Mouse (Mus musculus) embryonic facial prominence, embryonic 11.5 days (tissue): ENCODE results near the gene Sh3bp4. TPM values are rescaled to one million over a fixed set of nuclear protein-coding genes. Genes with fewer than 3 reads are reported as not detected.

Experiments used
- ATAC-seq: fragments of 200-750 bp; cut with Nextera tagmentation; replicated peaks from 2 replicates; pipeline ENCODE4 v1.8.0; 2017; ENCODE audit warnings: low read depth; ENCODE audit not compliant: insufficient number of reproducible peaks, low FRiP score, low TSS enrichment
- DNase-seq: peaks from one replicate; pipeline ENCODE4 v3.0.0-alpha.2; 2015; ENCODE audit warnings: low spot score
- H3K27ac ChIP-seq: fragments of 300-500 bp; sonication (generic); replicated peaks from 2 replicates; pipeline ENCODE4 v1.5.1; 2014; ENCODE audit warnings: mild to moderate bottlenecking, low read depth, low read length, control low read depth
- H3K27me3 ChIP-seq: fragments of 300-500 bp; sonication (generic); 2 replicates; pipeline ENCODE4 v1.6.1; 2014; ENCODE audit warnings: mild to moderate bottlenecking, low read length, moderate library complexity, mixed read lengths; ENCODE audit not compliant: control insufficient read depth, insufficient read depth
- H3K36me3 ChIP-seq: fragments of 300-500 bp; sonication (generic); replicated peaks from 2 replicates; pipeline ENCODE4 v1.6.1; 2014; ENCODE audit warnings: low read depth, mild to moderate bottlenecking, low read length, moderate library complexity, mixed read lengths; ENCODE audit not compliant: control insufficient read depth, insufficient read depth
- H3K4me1 ChIP-seq: fragments of 300-500 bp; sonication (generic); 2 replicates; pipeline ENCODE4 v1.6.1; 2014; ENCODE audit warnings: low read length, mixed read lengths; ENCODE audit not compliant: control insufficient read depth, insufficient read depth
- H3K4me2 ChIP-seq: fragments of 300-500 bp; sonication (generic); 2 replicates; pipeline ENCODE4 v1.6.1; 2014; ENCODE audit warnings: low read depth, mild to moderate bottlenecking, control low read depth, low read length, moderate library complexity
- H3K4me3 ChIP-seq: fragments of 300-500 bp; sonication (generic); 2 replicates; pipeline ENCODE4 v1.5.1; 2014; ENCODE audit warnings: low read depth, low read length, control low read depth
- H3K9ac ChIP-seq: fragments of 300-500 bp; sonication (generic); replicated peaks from 2 replicates; pipeline ENCODE4 v1.6.1; 2014; ENCODE audit warnings: mild to moderate bottlenecking, control low read depth, low read length
- H3K9me3 ChIP-seq: fragments of 300-500 bp; sonication (generic); replicated peaks from 2 replicates; pipeline ENCODE4 v1.6.1; 2016; ENCODE audit warnings: mild to moderate bottlenecking, low read length, inconsistent platforms, mixed read lengths; ENCODE audit not compliant: control insufficient read depth
- WGBS: fragments of 180-500 bp; shearing (Covaris S2); extraction: QIAGEN DNeasy Blood & Tissue Kit; methylation state at CpG from one replicate; pipeline ENCODE4 v1.1.7; 2014; 5-methylcytosine and 5-hydroxymethylcytosine counted together
- polyA plus RNA-seq: library from polyadenylated mRNA; unstranded; fragments of >200 nt; fragmentation: Nextera tagmentation; extraction: Ambion mirVana; gene quantifications from 2 replicates; pipeline ENCODE4 v1.2.1, GENCODE M21; 2014

Gene Sh3bp4
- polyA plus RNA-seq, 1 experiment from 2014 or later, result 22.0 TPM

GRCm38 (mm10) chr1:89133717-89134116 lies 63.5 kb downstream of the Sh3bp4 start:
- DNase-seq (no peak), ATAC-seq (no peak)
- no peak overlapping the region for H3K4me2 ChIP-seq
- H3K4me1 ChIP-seq, result no peaks in the 10 kb centered on the region
- WGBS, result 87% methylated on average over 4 of the region's 4 CpGs
- H3K27ac ChIP-seq, result no peak overlapping the region
- no peak overlapping the region for H3K4me3 ChIP-seq
- H3K9ac ChIP-seq, result no peak overlapping the region
- H3K9me3 ChIP-seq, result no peaks in the 10 kb centered on the region
- H3K36me3 ChIP-seq, result no peaks in the 10 kb centered on the region
- H3K27me3 ChIP-seq, result no peaks in the 10 kb centered on the region

- no peaks in the 10 kb centered on the region for H3K4me1 ChIP-seq
- ATAC-seq (no peak), DNase-seq (no peak)
- H3K9ac ChIP-seq, result no peak overlapping the region
- H3K27me3 ChIP-seq, result no peaks in the 10 kb centered on the region
- H3K36me3 ChIP-seq, result no peaks in the 10 kb centered on the region
- no peak overlapping the region for H3K27ac ChIP-seq
- no peaks in the 10 kb centered on the region for H3K9me3 ChIP-seq
- H3K4me3 ChIP-seq, result no peak overlapping the region
- no peak overlapping the region for H3K4me2 ChIP-seq
- 91% methylated on average over 13 of the region's 13 CpGs for WGBS
These were observed 66.0 kb downstream of the Sh3bp4 start for GRCm38 (mm10) chr1:89136089-89136811.

GRCm38 (mm10) chr1:89137086-89137816 lies 67.0 kb downstream of the Sh3bp4 start:
- no peak overlapping the region for H3K4me2 ChIP-seq
- H3K27me3 ChIP-seq, result no peaks in the 10 kb centered on the region
- ATAC-seq, result no peak
- no peak for DNase-seq
- H3K36me3 ChIP-seq, result no peaks in the 10 kb centered on the region
- no peak overlapping the region for H3K9ac ChIP-seq
- no peak overlapping the region for H3K4me3 ChIP-seq
- H3K27ac ChIP-seq, result no peak overlapping the region
- WGBS, result 84% methylated on average over 13 of the region's 13 CpGs
- no peaks in the 10 kb centered on the region for H3K4me1 ChIP-seq
- H3K9me3 ChIP-seq, result no peaks in the 10 kb centered on the region

GRCm38 (mm10) chr1:89138316-89138715 lies 68.1 kb downstream of the Sh3bp4 start:
- Histone ChIP-seq H3K36me3 (no peaks in the 10 kb centered on the region), H3K9ac (no peak overlapping the region), H3K27ac (no peak overlapping the region), H3K4me1 (no peaks in the 10 kb centered on the region), H3K27me3 (no peaks in the 10 kb centered on the region), H3K4me3 (no peak overlapping the region), H3K4me2 (no peak overlapping the region), H3K9me3 (no peaks in the 10 kb centered on the region)
- 84% methylated on average over 5 of the region's 5 CpGs for WGBS
- ATAC-seq (no peak), DNase-seq (no peak)

- Histone ChIP-seq H3K9me3 (no peaks in the 10 kb centered on the region), H3K27ac (no peak overlapping the region), H3K27me3 (no peaks in the 10 kb centered on the region), H3K36me3 (peaks cover 9% of the 10 kb centered on the region), H3K4me3 (no peak overlapping the region), H3K4me1 (no peaks in the 10 kb centered on the region), H3K9ac (no peak overlapping the region), H3K4me2 (no peak overlapping the region)
- WGBS, result 90% methylated on average over 9 of the region's 9 CpGs
- ATAC-seq (no peak), DNase-seq (no peak)
These were observed 69.9 kb downstream of the Sh3bp4 start for GRCm38 (mm10) chr1:89140113-89140512.

- H3K4me1 ChIP-seq, result no peaks in the 10 kb centered on the region
- no peaks in the 10 kb centered on the region for H3K36me3 ChIP-seq
- no peak overlapping the region for H3K9ac ChIP-seq
- H3K4me3 ChIP-seq, result no peak overlapping the region
- no peaks in the 10 kb centered on the region for H3K9me3 ChIP-seq
- no peak overlapping the region for H3K27ac ChIP-seq
- ATAC-seq, result no peak
- no peaks in the 10 kb centered on the region for H3K27me3 ChIP-seq
- H3K4me2 ChIP-seq, result no peak overlapping the region
- DNase-seq, result no peak
- 82% methylated on average over 7 of the region's 7 CpGs for WGBS
These were observed 80.9 kb downstream of the Sh3bp4 start for GRCm38 (mm10) chr1:89151071-89151470.

- Histone ChIP-seq H3K4me2 (no peak overlapping the region), H3K27me3 (no peaks in the 10 kb centered on the region), H3K9ac (no peak overlapping the region), H3K4me3 (no peak overlapping the region), H3K9me3 (no peaks in the 10 kb centered on the region), H3K27ac (no peak overlapping the region), H3K36me3 (no peaks in the 10 kb centered on the region), H3K4me1 (no peaks in the 10 kb centered on the region)
- WGBS, result 81% methylated on average over 7 of the region's 7 CpGs
- ATAC-seq, result no peak
- no peak for DNase-seq
These were observed 82.4 kb downstream of the Sh3bp4 start for GRCm38 (mm10) chr1:89152576-89152975.

GRCm38 (mm10) chr1:89153203-89153602 lies 83.0 kb downstream of the Sh3bp4 start:
- H3K9me3 ChIP-seq, result no peaks in the 10 kb centered on the region
- H3K4me2 ChIP-seq, result no peak overlapping the region
- no peak for ATAC-seq
- H3K4me1 ChIP-seq, result no peaks in the 10 kb centered on the region
- WGBS, result 89% methylated on average over 6 of the region's 6 CpGs
- no peak for DNase-seq
- no peaks in the 10 kb centered on the region for H3K36me3 ChIP-seq
- H3K4me3 ChIP-seq, result no peak overlapping the region
- H3K27me3 ChIP-seq, result no peaks in the 10 kb centered on the region
- H3K9ac ChIP-seq, result no peak overlapping the region
- H3K27ac ChIP-seq, result no peak overlapping the region
